Mouse (Mus musculus) gastrocnemius, postnatal 10 days (tissue): ENCODE measurements around the gene Lyrm4. TPM values are rescaled to one million over a fixed set of nuclear protein-coding genes. Genes with fewer than 3 reads are reported as not detected.

ENCODE experiments used
- DNase-seq: peaks from one replicate; pipeline ENCODE4 v3.0.0; 2021; ENCODE audit warnings: mixed read lengths
- long read RNA-seq, 2 experiments: library from polyadenylated mRNA; stranded (forward); transcript quantifications; one replicate each; pipeline ENCODE4 v2.0.0; 2021
- total RNA-seq, 2 experiments: library from RNA; stranded (reverse); gene quantifications; 2 replicates each; pipeline ENCODE4 v1.2.3; 2021

The Lyrm4 gene
- total RNA-seq, result 1 to 10 TPM; 5.6 to 5.8 TPM
- long read RNA-seq, experiment 1, partial matches to known transcripts, result 0 of 12 reads
- long read RNA-seq, experiment 1, other reads (novel, unspliced or antisense), result 11 of 12 reads
- long read RNA-seq, experiment 2, partial matches to known transcripts, result 0 of 7 reads
- long read RNA-seq, experiment 2, other reads (novel, unspliced or antisense), result 3 of 7 reads

GRCm38 (mm10) chr13:36117143-36118014, at the start of gene Lyrm4, which contains the start of gene Fars2:
Lyrm4 (minus strand) TSS chr13:36117526.
Fars2 (plus strand) TSS chr13:36117412.
- peak; percentile 97 for DNase-seq

GRCm38 (mm10) chr13:36163898-36164297, 46.6 kb upstream of the Lyrm4 start:
- DNase-seq, result no peak

DNA sequence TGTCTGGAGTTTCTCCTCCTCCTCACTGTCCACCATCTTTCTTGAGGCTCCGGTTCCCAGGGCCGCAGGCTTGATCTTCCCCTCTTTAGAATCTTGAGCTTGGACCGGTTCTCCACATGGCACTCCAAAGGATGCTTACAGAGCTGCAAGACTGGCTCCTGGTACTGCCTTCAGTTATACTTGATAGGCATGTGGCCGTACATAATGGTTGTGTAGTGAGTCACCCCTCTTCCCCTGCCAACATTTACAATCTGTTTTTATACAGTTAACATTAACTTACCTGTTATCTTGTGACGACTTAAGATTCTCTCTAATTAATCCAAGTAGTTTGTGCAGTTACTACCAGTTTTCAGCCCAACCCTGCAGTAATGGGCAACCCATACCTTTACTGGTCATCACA, 46.1 kb upstream of the Lyrm4 start:
- no peak for DNase-seq

- DNase-seq, result no peak
These were observed 39.1 kb upstream of the Lyrm4 start for GRCm38 (mm10) chr13:36156340-36156931.

- DNase-seq, result no peak
These were observed 35.6 kb upstream of the Lyrm4 start for GRCm38 (mm10) chr13:36152728-36153498.

- DNase-seq, result no peak
These were observed 32.9 kb upstream of the Lyrm4 start for GRCm38 (mm10) chr13:36150272-36150671.

DNA sequence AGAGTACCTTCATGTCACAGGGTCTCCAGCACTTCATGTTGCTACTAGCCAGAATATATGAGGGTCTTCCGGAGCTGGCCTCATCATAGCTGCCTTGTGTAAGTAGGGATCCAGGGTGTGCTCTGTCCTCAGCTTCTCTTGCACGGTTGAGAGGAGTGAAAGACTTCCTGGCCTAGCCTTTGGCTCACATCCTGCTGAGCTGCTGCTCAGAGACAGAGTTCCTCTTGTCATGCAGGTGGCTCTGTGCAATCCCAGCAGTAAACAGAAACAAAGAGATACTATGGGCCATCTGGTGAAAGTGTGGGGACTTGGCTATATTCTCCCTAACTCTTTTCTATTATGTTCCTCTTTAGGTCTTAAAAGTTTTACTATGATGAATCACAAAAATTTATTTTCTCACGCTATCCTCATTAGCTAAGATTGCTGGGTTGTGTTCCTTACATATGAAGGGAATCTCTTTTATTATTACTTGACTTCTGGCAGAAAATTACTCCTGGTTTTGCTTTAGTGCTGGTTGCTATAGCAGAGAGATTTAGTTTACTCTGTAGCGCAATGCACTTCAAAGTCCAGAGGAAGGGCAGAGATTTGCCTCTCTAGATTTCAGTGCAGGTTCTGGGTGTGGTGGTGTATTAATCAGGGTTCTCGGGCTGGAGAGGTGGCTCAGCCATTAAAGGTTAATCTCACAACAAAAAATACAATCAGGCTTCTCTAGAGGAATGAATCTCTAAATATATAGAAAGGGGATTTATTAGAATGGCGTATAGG, 32.0 kb upstream of the Lyrm4 start:
- DNase-seq, result no peak

GRCm38 (mm10) chr13:36145601-36146000, 28.3 kb upstream of the Lyrm4 start:
- DNase-seq, result no peak

DNA sequence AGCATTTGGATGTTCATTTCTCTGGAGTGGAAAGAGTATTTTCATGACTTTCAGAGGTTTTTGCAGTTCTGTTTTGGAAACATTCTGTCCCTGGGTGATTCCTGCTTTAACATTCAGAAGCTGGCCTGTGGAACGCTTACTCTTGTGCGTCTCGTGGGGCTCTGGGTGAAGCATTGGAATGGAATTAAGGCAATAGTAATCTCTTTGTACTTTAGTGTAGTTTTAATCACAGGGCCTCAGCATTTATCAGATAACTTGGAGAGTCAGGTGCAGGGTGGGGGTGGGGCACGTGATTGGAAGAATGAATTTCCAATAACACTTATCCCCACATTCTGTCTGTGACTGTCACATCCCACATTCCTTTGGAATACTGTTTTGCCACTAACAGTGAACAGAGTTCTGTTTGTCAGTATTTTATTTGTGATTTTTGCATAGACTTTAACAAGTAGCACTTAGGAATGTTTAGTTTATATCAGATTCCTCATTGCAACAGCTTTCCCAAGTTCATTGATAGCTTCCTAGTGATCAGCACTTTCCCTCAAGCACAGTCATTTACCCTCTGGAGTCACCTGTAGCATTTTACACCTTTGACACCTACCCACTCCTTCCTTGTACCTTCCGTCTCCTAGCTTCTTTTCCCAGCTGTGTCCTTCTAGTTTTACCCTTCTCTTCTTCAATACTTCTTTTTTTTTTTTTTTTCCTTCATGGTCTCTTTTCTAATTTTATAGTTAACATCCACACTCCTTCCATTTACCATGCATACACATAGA, 23.1 kb upstream of the Lyrm4 start:
- no peak for DNase-seq

- DNase-seq, result no peak
These were observed 22.4 kb upstream of the Lyrm4 start for GRCm38 (mm10) chr13:36139703-36140102.

GRCm38 (mm10) chr13:36131992-36132649, 14.8 kb upstream of the Lyrm4 start:
- no peak for DNase-seq

GRCm38 (mm10) chr13:36131401-36131800, 14.1 kb upstream of the Lyrm4 start:
- no peak for DNase-seq

DNA sequence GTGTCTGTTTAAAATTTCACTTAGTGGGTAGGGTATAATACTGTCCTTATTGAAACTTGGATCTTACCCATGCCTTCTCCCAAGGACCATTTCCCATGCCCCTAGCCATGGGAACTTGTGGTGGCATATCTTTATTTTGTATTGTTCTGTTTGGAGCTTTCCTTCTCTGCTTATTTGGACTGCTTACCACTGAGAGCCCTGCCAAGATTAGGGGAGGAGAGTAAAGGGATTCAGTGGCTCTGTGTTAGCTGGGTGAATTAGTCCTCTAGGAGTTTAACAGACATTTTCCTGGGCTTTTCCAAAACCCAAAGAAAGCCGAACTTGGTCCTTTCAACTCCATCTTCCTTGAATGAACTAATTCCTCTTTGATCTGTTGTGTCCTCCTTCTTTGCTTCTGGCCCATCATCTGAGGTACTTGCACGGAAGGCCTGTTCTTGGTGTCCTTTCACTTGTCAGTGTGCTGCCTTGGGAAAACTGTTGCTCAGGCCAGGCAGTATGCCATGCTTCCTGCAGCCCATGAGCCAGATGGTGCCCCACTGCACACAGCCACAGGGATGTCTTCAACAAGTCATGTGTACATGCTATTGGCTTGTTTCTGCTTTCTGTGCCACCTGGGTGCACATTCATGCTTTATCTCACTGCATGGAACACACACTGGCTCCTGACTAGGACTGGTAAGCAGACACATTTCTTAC, 12.2 kb upstream of the Lyrm4 start:
- no peak for DNase-seq

DNA sequence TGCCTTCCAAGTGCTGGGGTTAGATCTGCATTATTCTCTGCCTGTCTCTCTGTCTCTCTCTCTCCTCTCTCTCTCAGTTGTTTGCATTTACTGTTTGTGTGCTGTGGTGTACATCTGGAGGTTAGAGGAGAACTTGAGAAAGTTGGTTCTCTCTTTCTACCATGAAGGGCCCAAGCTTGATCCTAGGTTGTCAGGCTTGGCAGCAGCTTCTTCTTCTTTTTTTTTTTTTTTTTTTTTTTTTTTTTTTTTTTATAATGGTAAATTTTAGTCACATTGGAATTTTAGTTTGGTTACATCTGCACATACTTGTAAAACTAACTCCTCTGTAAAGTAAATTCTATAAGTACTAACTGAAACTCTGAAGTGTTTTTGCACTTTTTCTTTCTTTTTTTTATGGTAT, 3.3 kb upstream of the Lyrm4 start:
- DNase-seq, result no peak

DNA sequence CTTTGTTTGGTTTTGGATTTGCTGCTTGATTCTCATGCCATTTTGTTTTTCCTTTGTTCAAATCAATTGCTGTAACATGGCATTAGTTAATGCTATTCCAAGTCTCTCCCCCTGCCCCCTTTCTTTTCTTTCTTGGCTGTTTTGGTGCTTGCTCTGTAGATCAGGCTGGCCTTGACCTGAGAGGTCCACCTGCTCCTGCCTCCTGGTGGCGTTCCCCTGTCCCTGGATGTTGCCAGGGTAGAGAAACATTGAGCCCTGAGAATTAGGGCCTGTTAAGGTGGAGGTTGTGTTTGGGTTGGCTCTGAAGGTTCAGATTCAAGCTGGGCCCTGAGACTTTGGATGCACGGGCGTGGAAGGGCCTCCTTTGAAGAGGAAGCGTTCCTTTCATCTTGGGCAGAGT, 2.4 kb upstream of the Lyrm4 start:
- DNase-seq, result no peak

GRCm38 (mm10) chr13:36116520-36117142, 695 bp downstream of the Lyrm4 start:
- DNase-seq, result peak; percentile 28

GRCm38 (mm10) chr13:36113181-36113580, 4.1 kb downstream of the Lyrm4 start:
- no peak for DNase-seq

- no peak for DNase-seq
These were observed 6.0 kb downstream of the Lyrm4 start for GRCm38 (mm10) chr13:36111331-36111730.

DNA sequence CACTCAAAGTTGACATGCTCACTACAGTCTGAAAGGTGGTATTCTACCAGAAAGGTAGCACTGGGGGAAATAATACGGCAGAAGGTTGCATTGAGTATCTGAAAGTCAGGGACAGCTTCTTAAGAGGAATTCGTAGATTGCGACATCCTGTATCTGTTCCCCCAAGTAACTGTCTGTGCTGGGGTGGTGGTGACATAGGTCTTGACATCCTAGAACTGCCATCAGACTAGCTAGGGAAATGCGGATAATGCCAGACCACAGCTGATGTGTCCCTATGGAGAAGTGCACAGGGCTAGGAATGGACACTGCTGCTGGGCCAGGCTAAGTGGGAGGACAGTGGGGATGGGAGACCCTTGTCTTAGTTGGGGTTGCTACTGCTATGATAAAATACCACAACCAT, 8.8 kb downstream of the Lyrm4 start:
- no peak for DNase-seq
